Mouse (Mus musculus) neural tube, embryonic 12.5 days (tissue): ENCODE data around the gene Rnaseh1. TPM values are rescaled to one million over a fixed set of nuclear protein-coding genes. Genes with fewer than 3 reads are reported as not detected.

Experiments used
- ATAC-seq: fragments of 200-750 bp; cut with Nextera tagmentation; 2 replicates; pipeline ENCODE4 v1.8.0; 2017; ENCODE audit warnings: low read depth, mild to moderate bottlenecking, moderate TSS enrichment, moderate library complexity; ENCODE audit not compliant: low FRiP score
- H3K27ac ChIP-seq: fragments of 300-500 bp; sonication (generic); 2 replicates; pipeline ENCODE4 v1.5.1; 2016
- H3K27me3 ChIP-seq: fragments of 300-500 bp; sonication (generic); replicated peaks from 2 replicates; pipeline ENCODE4 v1.6.1; 2016; ENCODE audit warnings: mild to moderate bottlenecking
- H3K36me3 ChIP-seq: fragments of 300-500 bp; sonication (generic); 2 replicates; pipeline ENCODE4 v1.6.1; 2016; ENCODE audit warnings: mild to moderate bottlenecking
- H3K4me1 ChIP-seq: fragments of 300-500 bp; sonication (generic); 2 replicates; pipeline ENCODE4 v1.6.1; 2016
- H3K4me2 ChIP-seq: fragments of 300-500 bp; sonication (generic); replicated peaks from 2 replicates; pipeline ENCODE4 v1.6.1; 2016; ENCODE audit warnings: mild to moderate bottlenecking
- H3K4me3 ChIP-seq: fragments of 300-500 bp; sonication (generic); 2 replicates; pipeline ENCODE4 v1.5.1; 2016
- H3K9ac ChIP-seq: fragments of 300-500 bp; sonication (generic); 2 replicates; pipeline ENCODE4 v1.6.1; 2016; ENCODE audit warnings: mild to moderate bottlenecking
- H3K9me3 ChIP-seq: fragments of 300-500 bp; sonication (generic); 2 replicates; pipeline ENCODE4 v1.6.1; 2016; ENCODE audit warnings: mild to moderate bottlenecking
- WGBS: fragments of 180-500 bp; shearing (Covaris S2); methylation state at CpG from one replicate; pipeline ENCODE4 v1.1.7; 2016; 5-methylcytosine and 5-hydroxymethylcytosine counted together
- polyA plus RNA-seq: library from polyadenylated mRNA; unstranded; fragments of >200 nt; fragmentation: Nextera tagmentation; extraction: Ambion mirVana; gene quantifications from 2 replicates; pipeline ENCODE4 v1.2.1, GENCODE M21; 2016

The Rnaseh1 gene
- polyA plus RNA-seq, 1 experiment from 2014 or later: 29.3 TPM

DNA sequence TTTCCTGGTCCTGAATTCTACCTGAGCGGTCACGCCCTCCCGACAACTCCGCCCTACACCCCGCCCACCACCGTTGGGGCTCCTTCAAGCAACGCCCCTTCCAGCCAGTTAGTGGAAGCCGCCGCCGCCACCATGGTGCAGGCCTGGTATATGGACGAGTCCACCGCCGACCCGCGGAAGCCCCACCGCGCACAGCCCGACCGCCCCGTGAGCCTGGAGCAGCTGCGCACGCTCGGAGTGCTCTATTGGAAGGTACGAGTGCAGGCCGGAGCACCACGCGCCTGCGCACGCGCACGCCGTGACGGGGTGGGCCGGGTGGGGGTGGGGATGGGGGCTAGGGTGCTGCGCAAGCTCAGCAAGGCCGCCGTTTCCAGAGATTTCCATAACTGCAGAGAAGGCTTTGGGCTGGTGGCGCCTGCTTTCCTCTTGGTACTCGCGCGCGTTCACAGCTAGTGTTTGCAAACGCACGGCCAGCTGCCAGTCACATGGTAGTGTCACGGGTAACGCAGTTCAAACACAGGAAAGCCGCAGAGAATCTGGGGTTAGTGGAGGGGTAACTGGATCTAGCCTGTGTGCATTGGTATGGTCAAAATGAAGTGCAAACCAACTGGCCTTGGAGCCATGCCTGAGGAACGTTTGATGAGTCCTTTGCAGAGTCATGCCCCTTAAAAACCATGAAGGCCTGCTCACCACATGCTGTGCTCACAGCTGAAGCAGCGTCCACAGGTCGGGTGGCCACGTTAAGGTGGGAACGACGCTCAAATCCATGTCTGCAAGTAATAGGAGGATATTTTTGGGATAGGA lies 25.9 kb downstream of the Rnaseh1 start, which contains the start of gene Adi1:
Gene Adi1, plus strand, starts transcription at position 111 of the 804 bp plus-strand sequence.
- H3K27ac ChIP-seq: peak within 1 kb of the TSS; percentile 28
- peak within 1 kb of the TSS; percentile 61 for H3K4me2 ChIP-seq
- peak; percentile 96 for ATAC-seq
- no peaks in the 10 kb centered on the region for H3K27me3 ChIP-seq
- H3K36me3 ChIP-seq: no peaks in the 10 kb centered on the region
- WGBS: 3% methylated on average over 53 of the region's 53 CpGs
- H3K9me3 ChIP-seq: no peaks in the 10 kb centered on the region
- H3K4me3 ChIP-seq: peak within 1 kb of the TSS; percentile 43
- peak within 1 kb of the TSS; percentile 52; the same call in 1 of the 2 replicates for H3K9ac ChIP-seq
- H3K4me1 ChIP-seq: peaks cover 8% of the 10 kb centered on the region

DNA sequence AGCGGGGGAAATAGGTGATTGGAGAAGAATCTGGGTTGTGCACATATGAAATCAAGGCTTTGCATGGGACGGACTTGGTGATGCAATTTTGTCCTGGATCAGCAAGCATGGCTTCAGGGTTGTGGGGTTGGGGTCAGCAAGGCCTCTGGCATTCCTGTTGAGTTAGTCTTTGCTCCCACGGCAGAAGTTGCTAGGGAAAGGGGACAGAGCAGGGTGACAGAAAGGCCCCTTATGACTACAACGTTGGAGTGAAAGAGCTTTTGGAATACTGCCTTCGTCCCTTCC lies 26.5 kb downstream of the Rnaseh1 start:
- peak overlapping the region; percentile 28 for H3K27ac ChIP-seq
- peaks cover 8% of the 10 kb centered on the region for H3K4me1 ChIP-seq
- no peaks in the 10 kb centered on the region for H3K9me3 ChIP-seq
- no peaks in the 10 kb centered on the region for H3K27me3 ChIP-seq
- WGBS: 68% methylated on average over 5 of the region's 5 CpGs
- H3K4me3 ChIP-seq: 0 out of 2 replicates have a peak overlapping the region, but pooled peaks have one; percentile 43
- H3K9ac ChIP-seq: peak overlapping the region; percentile 52; the same call in 1 of the 2 replicates
- H3K36me3 ChIP-seq: no peaks in the 10 kb centered on the region
- ATAC-seq: no peak
- H3K4me2 ChIP-seq: peak overlapping the region; percentile 61

DNA sequence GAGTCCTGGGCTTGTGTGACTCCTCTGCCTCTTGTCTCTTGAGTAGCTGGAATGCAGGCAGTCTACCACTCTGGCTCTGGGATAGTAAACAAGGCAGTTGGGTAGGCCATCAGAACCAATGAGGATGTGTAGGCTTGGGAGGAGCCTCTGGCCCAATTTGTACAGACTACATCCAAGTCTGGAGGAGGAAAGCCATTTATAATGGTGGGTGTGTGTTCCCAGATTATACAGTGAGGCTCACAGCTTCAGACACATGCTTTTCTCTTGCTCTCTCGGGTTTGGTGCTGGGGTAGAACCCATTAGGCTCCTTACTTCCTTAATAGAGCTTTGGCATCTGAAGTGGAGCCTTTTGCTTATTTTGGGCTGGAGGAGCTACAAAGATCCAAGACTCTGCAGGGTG lies 35.3 kb downstream of the Rnaseh1 start:
- Histone ChIP-seq H3K4me1 (peaks cover 7% of the 10 kb centered on the region), H3K9me3 (no peaks in the 10 kb centered on the region), H3K27me3 (no peaks in the 10 kb centered on the region), H3K36me3 (peaks cover 9% of the 10 kb centered on the region; the same call in 1 of the 2 replicates), H3K9ac (no peak overlapping the region), H3K4me2 (no peak overlapping the region), H3K4me3 (no peak overlapping the region), H3K27ac (no peak overlapping the region)
- 83% methylated on average over 1 of the region's 1 CpGs for WGBS
- ATAC-seq: no peak

DNA sequence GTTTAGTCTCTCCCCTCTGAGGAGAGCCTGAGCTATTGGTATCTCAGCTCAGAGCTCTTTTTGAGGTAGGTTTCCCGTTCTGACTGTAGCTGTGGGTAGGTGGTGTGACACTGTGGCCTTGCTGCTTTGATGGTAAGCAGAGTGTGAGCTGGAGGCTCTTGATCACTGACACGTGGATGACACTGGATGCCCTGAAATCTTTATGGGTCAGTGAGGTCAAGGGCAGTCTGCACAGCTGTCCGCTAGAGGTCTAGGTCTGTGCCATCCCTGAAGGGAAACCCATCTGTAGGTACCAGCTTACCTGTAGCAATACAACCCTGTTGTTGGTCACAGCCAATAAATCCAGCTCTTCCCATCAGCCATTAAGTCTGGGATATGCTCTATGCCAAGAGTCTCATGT lies 36.4 kb downstream of the Rnaseh1 start:
- 69% methylated on average over 3 of the region's 3 CpGs for WGBS
- no peak for ATAC-seq
- H3K9me3 ChIP-seq: no peaks in the 10 kb centered on the region
- peaks cover 7% of the 10 kb centered on the region for H3K4me1 ChIP-seq
- no peak overlapping the region for H3K4me2 ChIP-seq
- no peak overlapping the region for H3K27ac ChIP-seq
- peaks cover 11% of the 10 kb centered on the region; the same call in 1 of the 2 replicates for H3K36me3 ChIP-seq
- H3K4me3 ChIP-seq: no peak overlapping the region
- no peaks in the 10 kb centered on the region for H3K27me3 ChIP-seq
- no peak overlapping the region for H3K9ac ChIP-seq

DNA sequence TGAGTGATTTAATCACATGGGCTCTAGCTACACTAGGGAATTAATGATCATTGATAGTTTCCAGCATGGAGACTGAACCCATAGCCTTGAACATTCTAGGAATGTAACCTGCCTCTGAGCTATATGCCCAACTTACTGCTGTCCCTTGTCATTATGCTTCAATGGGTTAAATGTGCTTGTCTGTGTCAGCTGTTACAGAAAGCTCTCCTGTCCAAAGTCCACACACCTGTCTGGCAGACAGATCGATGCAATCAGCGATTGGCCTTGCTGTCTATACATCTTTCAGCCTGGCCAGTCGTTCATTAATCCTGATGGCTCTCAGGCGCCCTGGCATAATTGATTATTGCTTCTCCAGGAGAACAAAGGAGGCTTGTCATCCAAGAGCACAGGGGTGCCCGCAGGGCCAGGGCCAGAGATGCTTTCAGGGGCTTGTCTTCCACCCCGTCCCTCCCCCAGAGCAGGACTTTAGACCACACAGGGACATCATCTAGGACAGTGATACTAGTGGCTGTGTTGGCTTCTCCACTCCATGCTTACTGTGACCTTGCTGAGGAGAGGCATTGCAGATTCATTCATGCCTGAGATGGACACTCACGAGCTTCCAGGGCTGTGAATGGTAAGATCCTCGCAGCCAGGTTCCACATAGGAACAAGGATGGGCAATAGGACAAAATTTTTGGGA lies 36.9 kb downstream of the Rnaseh1 start:
- Histone ChIP-seq H3K4me1 (peaks cover 7% of the 10 kb centered on the region), H3K27me3 (no peaks in the 10 kb centered on the region), H3K9ac (no peak overlapping the region), H3K4me3 (no peak overlapping the region), H3K27ac (no peak overlapping the region), H3K4me2 (no peak overlapping the region), H3K36me3 (peaks cover 17% of the 10 kb centered on the region; the same call in 1 of the 2 replicates), H3K9me3 (no peaks in the 10 kb centered on the region)
- 43% methylated on average over 8 of the region's 8 CpGs for WGBS
- no peak for ATAC-seq

DNA sequence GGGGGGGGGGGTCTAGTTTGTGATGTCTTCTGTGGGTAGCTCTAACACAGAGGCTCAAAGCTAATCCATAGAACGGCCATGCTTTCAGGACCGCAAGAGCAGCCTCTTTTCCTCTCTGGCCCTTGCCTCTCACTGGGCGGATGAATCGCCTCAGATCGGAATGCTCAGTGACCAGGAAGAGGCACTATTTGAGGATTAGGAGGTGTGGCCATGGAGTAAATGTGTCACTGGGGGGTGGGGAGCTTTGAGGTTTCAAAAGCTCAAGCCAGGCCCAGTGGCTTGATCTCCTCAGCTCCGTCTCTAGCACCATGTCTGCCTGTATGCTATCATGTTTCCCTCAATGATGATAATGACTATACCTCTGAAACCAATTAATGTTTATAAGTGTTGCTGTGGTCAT lies 39.6 kb downstream of the Rnaseh1 start:
- Histone ChIP-seq H3K36me3 (peaks cover 24% of the 10 kb centered on the region; the same call in 1 of the 2 replicates), H3K9me3 (no peaks in the 10 kb centered on the region), H3K27ac (no peak overlapping the region), H3K4me2 (no peak overlapping the region), H3K27me3 (no peaks in the 10 kb centered on the region), H3K9ac (no peak overlapping the region), H3K4me1 (peaks cover 7% of the 10 kb centered on the region), H3K4me3 (no peak overlapping the region)
- WGBS: 87% methylated on average over 6 of the region's 6 CpGs
- ATAC-seq: no peak

DNA sequence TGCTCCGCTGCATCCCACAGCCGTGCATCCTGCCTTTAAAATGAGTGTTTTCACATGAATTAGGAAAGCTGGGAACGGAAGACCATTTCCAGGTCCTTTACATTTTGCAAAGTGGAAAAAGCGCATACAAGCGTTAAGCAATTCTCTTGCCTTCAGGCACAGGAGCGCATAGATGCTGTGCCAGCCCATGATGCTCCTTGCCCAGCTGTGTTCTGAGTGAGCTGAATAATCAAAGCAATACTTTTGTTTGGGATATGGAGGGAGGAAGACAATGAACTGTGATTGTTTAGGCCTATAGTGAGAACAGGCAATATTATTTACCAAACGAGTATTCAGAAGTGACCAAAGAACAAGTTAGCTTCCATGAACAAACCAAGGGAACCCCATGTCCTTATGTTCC lies 41.3 kb downstream of the Rnaseh1 start:
- ATAC-seq: no peak
- Histone ChIP-seq H3K27ac (no peak overlapping the region), H3K4me1 (peaks cover 7% of the 10 kb centered on the region), H3K4me2 (no peak overlapping the region), H3K4me3 (no peak overlapping the region), H3K27me3 (no peaks in the 10 kb centered on the region), H3K9ac (no peak overlapping the region), H3K36me3 (peaks cover 35% of the 10 kb centered on the region; the same call in 1 of the 2 replicates), H3K9me3 (no peaks in the 10 kb centered on the region)
- WGBS: 92% methylated on average over 7 of the region's 7 CpGs

DNA sequence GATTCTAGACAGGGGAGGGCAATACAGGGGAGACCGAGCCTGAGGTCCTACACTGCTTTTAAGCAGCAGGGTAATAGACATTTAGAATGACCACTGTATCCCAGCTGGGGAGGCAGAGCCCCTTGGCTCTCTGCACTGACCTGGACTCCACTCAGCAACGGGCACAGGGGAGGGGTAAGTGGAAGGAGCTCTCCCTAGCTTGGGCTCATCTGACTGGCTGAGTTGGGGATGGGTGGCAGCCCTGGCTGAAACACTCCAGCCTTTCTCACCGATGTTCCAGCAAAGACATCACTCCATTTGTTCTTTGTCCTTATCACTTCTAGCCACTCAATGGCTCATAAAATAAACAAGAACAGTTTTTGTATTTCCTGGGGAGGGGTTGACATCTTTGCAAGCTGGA lies 44.3 kb downstream of the Rnaseh1 start:
- Histone ChIP-seq H3K9me3 (no peaks in the 10 kb centered on the region), H3K4me1 (no peaks in the 10 kb centered on the region), H3K36me3 (peaks cover 42% of the 10 kb centered on the region; the same call in 1 of the 2 replicates), H3K27me3 (no peaks in the 10 kb centered on the region), H3K4me2 (no peak overlapping the region), H3K9ac (no peak overlapping the region), H3K27ac (no peak overlapping the region), H3K4me3 (no peak overlapping the region)
- ATAC-seq: no peak
- 87% methylated on average over 3 of the region's 3 CpGs for WGBS

DNA sequence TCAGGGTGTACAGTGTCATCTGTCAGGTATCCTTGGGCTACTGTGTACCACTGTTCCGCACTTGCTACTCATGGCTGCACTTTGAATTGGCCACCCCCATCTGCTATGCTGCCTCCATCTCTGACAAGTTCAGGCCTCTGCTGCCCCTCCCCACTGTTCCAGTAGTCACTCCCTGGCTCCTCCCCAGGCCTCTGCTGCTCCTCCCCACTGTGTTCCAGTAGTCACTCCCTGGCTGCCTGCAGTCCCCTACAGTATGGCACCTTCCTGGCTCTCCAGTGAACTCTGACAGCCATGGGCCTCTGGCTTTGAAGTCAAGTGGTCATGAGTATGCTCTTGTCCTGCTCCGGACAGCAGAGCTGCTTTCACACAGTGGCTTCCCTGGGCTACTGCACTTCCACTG lies 44.8 kb downstream of the Rnaseh1 start:
- Histone ChIP-seq H3K27me3 (no peaks in the 10 kb centered on the region), H3K4me1 (no peaks in the 10 kb centered on the region), H3K27ac (no peak overlapping the region), H3K9ac (no peak overlapping the region), H3K4me3 (no peak overlapping the region), H3K4me2 (no peak overlapping the region), H3K9me3 (no peaks in the 10 kb centered on the region), H3K36me3 (peaks cover 38% of the 10 kb centered on the region; the same call in 1 of the 2 replicates)
- ATAC-seq: no peak
- WGBS: 81% methylated on average over 2 of the region's 2 CpGs

DNA sequence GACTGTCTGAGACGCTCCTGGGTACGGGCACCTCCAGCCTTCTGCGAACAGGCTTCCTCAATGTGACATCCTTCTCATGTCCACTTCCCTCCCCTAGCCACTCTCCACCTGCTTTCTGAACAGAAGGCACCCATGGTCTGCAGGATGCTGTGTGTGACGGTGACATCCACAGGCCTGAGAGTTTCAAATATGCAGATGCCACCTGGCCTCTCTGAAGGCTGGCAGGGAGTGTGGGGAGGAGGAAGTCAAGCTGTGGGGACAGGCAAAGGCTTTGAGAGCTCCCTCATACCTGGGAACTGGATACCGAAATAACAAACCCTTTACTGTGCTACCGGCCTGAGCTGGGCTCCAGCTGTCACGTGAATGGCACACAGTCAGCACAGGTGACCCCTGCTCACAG lies 45.4 kb downstream of the Rnaseh1 start:
- whole genome bisulfite sequencing: 91% methylated on average over 7 of the region's 7 CpGs
- Histone ChIP-seq H3K9ac (no peak overlapping the region), H3K27ac (no peak overlapping the region), H3K4me1 (no peaks in the 10 kb centered on the region), H3K4me2 (no peak overlapping the region), H3K27me3 (no peaks in the 10 kb centered on the region), H3K4me3 (no peak overlapping the region), H3K36me3 (peaks cover 32% of the 10 kb centered on the region; the same call in 1 of the 2 replicates), H3K9me3 (no peaks in the 10 kb centered on the region)
- ATAC-seq: no peak

DNA sequence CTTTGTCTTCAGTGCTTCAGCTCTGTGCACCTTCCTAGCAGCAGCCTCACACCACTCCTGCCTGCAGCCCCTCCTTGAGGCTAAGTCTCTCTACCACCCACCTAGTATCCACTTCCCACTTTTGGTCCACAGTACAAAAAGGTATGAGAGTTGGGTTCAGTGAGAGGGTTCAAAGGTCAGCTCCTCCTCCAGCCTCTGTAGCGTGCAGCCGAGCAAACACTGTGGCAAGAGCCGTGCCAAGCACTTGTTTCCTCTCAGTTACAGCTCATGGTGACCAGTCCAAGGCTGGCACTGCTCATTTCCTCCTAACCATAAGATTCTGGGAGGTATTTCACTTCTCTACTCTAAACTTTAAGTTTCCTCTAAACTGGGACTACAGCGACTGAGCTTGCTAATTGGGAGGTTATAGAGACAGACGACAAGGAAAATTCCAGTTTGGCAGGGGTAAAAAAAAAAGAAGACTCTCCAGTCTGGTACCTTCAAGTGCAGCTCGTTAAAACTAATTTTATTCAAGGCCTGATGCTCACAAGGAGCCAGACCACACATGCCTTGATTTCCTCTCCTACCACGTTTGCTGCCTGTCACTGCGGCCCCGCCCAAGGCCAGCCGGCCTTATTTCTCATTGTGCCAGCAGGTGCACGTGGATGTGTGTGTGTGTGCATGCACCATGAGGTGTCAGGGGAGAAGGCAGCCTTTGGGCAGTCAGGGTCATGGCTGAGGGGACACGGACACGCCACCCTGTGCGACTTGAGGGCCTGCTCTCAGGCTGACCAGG lies 48.6 kb downstream of the Rnaseh1 start:
- Histone ChIP-seq H3K4me2 (no peak overlapping the region), H3K9ac (no peak overlapping the region), H3K27me3 (no peaks in the 10 kb centered on the region; the same call in 1 of the 2 replicates), H3K36me3 (peaks cover 18% of the 10 kb centered on the region; the same call in 1 of the 2 replicates), H3K4me1 (peaks cover 8% of the 10 kb centered on the region; the same call in 1 of the 2 replicates), H3K4me3 (no peak overlapping the region), H3K27ac (no peak overlapping the region), H3K9me3 (no peaks in the 10 kb centered on the region)
- ATAC-seq: no peak
- 82% methylated on average over 14 of the region's 14 CpGs for WGBS

DNA sequence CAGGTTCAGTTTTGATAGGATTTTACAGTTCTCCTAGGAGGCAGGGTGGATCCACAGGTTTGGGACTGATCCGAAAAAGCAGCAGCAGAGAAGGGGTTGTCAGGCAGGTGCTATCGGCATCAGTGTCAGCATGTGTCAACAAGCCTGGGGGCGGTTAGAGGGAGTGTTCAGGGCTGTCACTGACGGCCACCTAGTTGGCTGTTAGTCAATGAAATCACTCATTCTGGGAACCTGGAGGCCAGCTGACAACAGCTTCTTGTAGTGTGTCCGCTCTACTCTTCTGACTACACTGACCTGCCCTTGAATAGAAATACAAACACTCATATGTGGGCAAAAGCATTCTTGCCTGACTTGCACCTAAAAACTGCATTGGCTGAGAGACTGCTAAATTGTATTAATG lies 49.7 kb downstream of the Rnaseh1 start:
- ATAC-seq: no peak
- Histone ChIP-seq H3K9me3 (no peaks in the 10 kb centered on the region), H3K4me1 (peaks cover 9% of the 10 kb centered on the region), H3K27me3 (no peaks in the 10 kb centered on the region; the same call in 1 of the 2 replicates), H3K4me2 (no peak overlapping the region), H3K9ac (no peak overlapping the region), H3K36me3 (peaks cover 18% of the 10 kb centered on the region; the same call in 1 of the 2 replicates), H3K27ac (no peak overlapping the region), H3K4me3 (no peak overlapping the region)
- WGBS: 84% methylated on average over 5 of the region's 5 CpGs
